7 mouse cellular contexts compared by ENCODE assay signal in genomic region chr17:46555673-46556583, GRCm38 (mm10). TPM values are rescaled to one million over a fixed set of nuclear protein-coding genes. Genes with fewer than 3 reads are reported as not detected.
DNase-seq lines count a peak whose midpoint lies in the region; ATAC-seq lines count a peak whose summit lies in the region.

Gene Srf (minus strand): TSS chr17:46556175.

- peak; percentile 98 for DNase-seq in adrenal gland, adult 8-10 months
- peak; percentile 95 for DNase-seq in embryo, embryonic 9.5 days (ENCODE audit: extremely low spot score)
- peak; percentile 85 to 94 for DNase-seq in gastrocnemius, postnatal 4 days (ENCODE audit: low spot score in 2 of 2)
- DNase-seq in left cerebral cortex, postnatal 36 days (ENCODE audit: low spot score in 2 of 2): peak; percentile 97 to 98
- peak; percentile 98 for DNase-seq in midbrain, embryonic 11.5 days (ENCODE audit: low spot score, missing footprints)
- peak; percentile 97 for DNase-seq in skeletal muscle tissue, adult 2 months (ENCODE audit: low read depth, low spot score)

- intact Hi-C loops in left cerebral cortex, postnatal 36 days (cut with DNase I): no loop called here

- peak within 1 kb of the TSS; percentile 82 for H3K4me2 ChIP-seq in intestine, embryonic 16.5 days (ENCODE audit: low read depth, low read length)
- peak within 1 kb of the TSS; percentile 91 for H3K4me2 ChIP-seq in midbrain, embryonic 11.5 days

- H3K9me3 ChIP-seq in intestine, embryonic 16.5 days (ENCODE audit: control insufficient read depth, low read length): no peaks in the 10 kb centered on the region
- no peaks in the 10 kb centered on the region for H3K9me3 ChIP-seq in midbrain, embryonic 11.5 days (ENCODE audit: control insufficient read depth, low read length)

- WGBS in intestine, embryonic 16.5 days: under 1% methylated on average over 85 of the region's 87 CpGs
- under 1% methylated on average over 79 of the region's 87 CpGs for WGBS in midbrain, embryonic 11.5 days

- H3K36me3 ChIP-seq in intestine, embryonic 16.5 days (ENCODE audit: control insufficient read depth, insufficient read depth, low read length): peaks cover 9% of the 10 kb centered on the region; the same call in 1 of the 2 replicates
- peaks cover 4% of the 10 kb centered on the region; the same call in 1 of the 2 replicates for H3K36me3 ChIP-seq in midbrain, embryonic 11.5 days (ENCODE audit: control insufficient read depth, insufficient read depth, low read length)

- H3K27me3 ChIP-seq in intestine, embryonic 16.5 days (replicated peaks; ENCODE audit: control insufficient read depth, insufficient read depth, low read length): no peaks in the 10 kb centered on the region
- no peaks in the 10 kb centered on the region for H3K27me3 ChIP-seq in midbrain, embryonic 11.5 days (ENCODE audit: control insufficient read depth, insufficient read depth, low read length)

- peak within 1 kb of the TSS; percentile 93 for H3K27ac ChIP-seq in intestine, embryonic 16.5 days (ENCODE audit: low read length)
- peak within 1 kb of the TSS; percentile 74 for H3K27ac ChIP-seq in midbrain, embryonic 11.5 days (ENCODE audit: low read depth, low read length)

- ATAC-seq in intestine, embryonic 16.5 days: peak; percentile 95
- ATAC-seq in midbrain, embryonic 11.5 days (ENCODE audit: low FRiP score): peak; percentile 95

- H3K4me1 ChIP-seq in intestine, embryonic 16.5 days (ENCODE audit: control insufficient read depth, insufficient read depth, low read length): peaks cover 29% of the 10 kb centered on the region
- H3K4me1 ChIP-seq in midbrain, embryonic 11.5 days (ENCODE audit: control insufficient read depth, insufficient read depth, low read length): peaks cover 26% of the 10 kb centered on the region

- H3K9ac ChIP-seq in intestine, embryonic 16.5 days (ENCODE audit: low read depth, low read length): peak within 1 kb of the TSS; percentile 100
- peak within 1 kb of the TSS; percentile 96 for H3K9ac ChIP-seq in midbrain, embryonic 11.5 days (ENCODE audit: low read length)

- H3K4me3 ChIP-seq in intestine, embryonic 16.5 days (ENCODE audit: low read length): peak within 1 kb of the TSS; percentile 97
- H3K4me3 ChIP-seq in midbrain, embryonic 11.5 days (ENCODE audit: low read depth, low read length): peak within 1 kb of the TSS; percentile 98

RNA-seq across cellular contexts. Expression of gene Srf, which starts in this region (rescaled TPM):
- total RNA-seq in adrenal gland, adult 8-10 months (2022): 10 to 100 TPM; 34.0 to 42.0 (median 37.2) TPM
- total RNA-seq in gastrocnemius, postnatal 4 days (2021): 10 to 100 TPM; 81.5 to 84.4 TPM
- polyA plus RNA-seq in intestine, embryonic 16.5 days (2015; fragmentation: Nextera tagmentation; extraction: Ambion mirVana): 4.9 and 5.9 TPM in 2 replicates
- total RNA-seq in left cerebral cortex, postnatal 36 days (2021): 10 to 100 TPM; 55.6 to 68.4 TPM
- 3.6 and 6.0 TPM in 2 replicates for polyA plus RNA-seq in midbrain, embryonic 11.5 days (2014; fragmentation: Nextera tagmentation; extraction: Ambion mirVana)

Comparison
In these comparisons a context has a peak if more than half of its experiments do, and no peak if none do; other contexts are left out.
1. Peak in every context shown above with its lines: DNase-seq, ATAC-seq, H3K4me3 ChIP-seq and H3K27ac ChIP-seq.